Mouse (Mus musculus) left cerebral cortex, adult 11 months (tissue): ENCODE results near the gene Hcar2.

ENCODE experiments used
- DNase-seq: peaks from one replicate; pipeline ENCODE4 v3.0.0; 2022; ENCODE audit warnings: low spot score

Gene Hcar2

GRCm38 (mm10) chr5:123862374-123863350 is 2.6 kb downstream of the Hcar2 start:
- DNase-seq = no peak

- no peak for DNase-seq
Measured at GRCm38 (mm10) chr5:123858798-123859197, 6.5 kb downstream of the Hcar2 start.

DNA sequence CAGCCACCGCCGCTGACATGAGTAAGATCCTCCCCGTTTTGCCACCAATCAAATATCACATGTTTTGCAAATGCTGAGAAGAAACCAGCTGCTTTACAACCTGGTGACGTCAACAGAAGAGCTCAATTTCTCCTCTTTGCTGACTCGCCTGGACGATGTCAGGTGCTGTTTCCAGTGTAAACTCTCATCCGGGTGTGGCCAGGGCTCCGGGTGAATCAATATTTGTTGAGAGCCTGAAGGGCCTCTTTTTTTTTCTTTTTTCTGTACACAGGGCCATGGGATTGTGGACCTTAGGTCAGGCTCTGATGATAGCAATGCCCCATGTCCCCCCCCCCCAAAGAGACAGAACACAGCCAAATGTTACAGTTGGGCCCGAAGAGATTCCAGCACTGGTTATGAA is 10.8 kb downstream of the Hcar2 start:
- no peak for DNase-seq

- DNase-seq = no peak
Measured at GRCm38 (mm10) chr5:123853877-123854504, 11.3 kb downstream of the Hcar2 start.

DNA sequence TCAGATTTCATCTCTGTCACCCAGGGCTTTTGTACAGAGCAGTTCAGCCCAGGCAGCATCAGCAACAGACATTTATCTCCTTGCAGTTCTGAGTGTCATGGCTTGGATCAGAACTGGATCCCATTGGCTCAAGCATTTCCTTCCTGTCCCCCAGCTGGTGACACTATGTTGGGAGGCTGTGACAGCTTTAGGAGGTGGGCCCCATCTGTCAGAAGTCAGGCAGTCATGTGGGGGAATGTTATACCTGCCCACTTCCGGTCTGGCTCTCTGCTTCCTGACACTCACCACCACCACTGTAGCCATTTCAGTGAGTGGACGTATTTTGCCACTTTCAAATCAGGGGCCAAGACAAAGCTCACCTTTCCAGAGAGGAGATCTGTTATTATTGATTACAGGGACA is 13.9 kb downstream of the Hcar2 start:
- no peak for DNase-seq

DNA sequence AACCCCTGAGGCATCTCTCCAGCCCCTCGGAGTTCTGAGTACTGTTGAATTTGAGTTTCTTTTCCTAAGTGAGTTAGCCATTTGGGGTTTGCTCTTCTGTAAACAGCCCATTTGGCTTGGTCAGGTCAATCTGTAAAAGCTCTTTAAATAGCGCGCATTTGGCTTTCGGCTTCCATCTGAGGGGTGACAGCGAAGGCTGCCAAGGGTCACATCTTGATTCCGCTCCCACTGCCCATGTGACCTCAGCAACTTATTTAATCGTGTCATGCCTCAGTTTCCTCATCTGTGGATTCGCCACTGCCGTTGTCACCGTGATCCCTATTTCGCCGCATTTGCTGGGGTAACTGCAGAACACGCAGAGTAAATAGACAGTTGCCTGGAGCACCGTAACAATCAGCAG is 21.0 kb downstream of the Hcar2 start:
- no peak for DNase-seq

- no peak for DNase-seq
Measured at GRCm38 (mm10) chr5:123843816-123844215, 21.5 kb downstream of the Hcar2 start.

DNA sequence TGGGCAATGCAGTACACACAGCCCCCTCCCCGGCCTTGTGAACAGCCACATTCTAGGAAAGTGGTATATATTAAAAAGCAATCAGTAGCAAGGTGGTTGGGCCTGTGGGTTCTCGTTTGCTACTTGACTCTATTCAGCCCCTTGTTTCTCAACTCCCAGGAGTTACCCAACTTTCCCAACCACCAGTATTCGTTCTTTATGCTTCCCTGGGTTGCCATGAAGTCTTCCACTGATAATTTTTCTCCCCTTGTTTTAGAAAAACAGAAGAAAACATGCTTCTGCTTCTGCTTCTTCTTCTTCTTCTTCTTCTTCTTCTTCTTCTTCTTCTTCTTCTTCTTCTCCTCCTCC is 22.4 kb downstream of the Hcar2 start:
- no peak for DNase-seq

DNA sequence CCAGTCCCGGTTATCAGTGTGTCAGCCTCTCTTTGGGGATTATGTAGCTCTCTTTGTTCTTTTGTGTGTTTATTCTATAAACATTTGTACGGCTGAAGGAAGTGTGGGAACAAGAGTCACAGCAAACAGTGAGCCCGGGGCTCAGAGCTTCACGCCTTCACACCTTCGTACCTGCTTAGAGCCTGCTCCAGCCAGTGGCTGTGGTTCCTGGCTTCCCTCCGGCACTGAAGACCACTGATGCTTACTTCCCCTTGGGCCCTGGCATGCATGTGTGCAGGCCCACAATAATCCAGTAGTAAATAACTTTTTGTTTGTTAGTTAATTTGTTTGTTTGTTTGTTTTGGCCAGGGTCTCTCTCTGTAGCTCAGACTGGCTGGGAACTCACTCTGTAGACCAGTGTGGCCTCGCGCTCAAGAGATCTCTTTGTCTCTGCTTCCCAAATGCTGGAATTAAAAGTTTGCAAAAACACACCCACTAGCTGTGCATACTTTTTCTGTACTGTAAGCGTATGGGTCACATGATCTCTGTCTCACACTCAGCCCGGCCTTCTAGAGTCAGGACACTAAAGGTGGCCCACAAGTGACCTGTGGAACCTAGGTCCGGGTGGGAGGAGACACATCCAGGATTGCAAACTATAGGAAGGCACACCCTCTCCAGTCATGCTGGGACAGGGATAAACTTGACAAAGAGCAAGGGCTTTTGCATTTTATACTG is 22.9 kb downstream of the Hcar2 start:
- no peak for DNase-seq

DNA sequence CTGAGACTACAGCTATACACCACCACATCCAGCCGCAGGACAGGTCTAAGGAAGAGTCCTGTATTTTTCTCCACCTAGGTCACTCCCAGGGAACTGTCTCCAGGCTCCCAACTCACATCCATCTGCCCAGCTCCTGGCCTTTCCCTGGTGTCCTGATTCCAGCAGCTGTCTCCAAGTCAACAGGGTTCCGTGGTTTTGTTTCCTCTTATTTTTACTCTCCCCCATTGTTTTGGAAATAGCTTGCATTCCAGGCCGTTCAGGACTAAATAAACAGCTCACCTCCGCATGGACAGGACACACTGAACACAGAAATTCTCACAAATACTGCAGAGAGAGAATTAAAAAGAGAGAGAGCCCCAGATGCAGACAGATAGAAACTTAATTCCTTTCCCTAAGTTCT is 27.9 kb downstream of the Hcar2 start:
- no peak for DNase-seq

GRCm38 (mm10) chr5:123834836-123835235 is 30.5 kb downstream of the Hcar2 start:
- no peak for DNase-seq

- no peak for DNase-seq
Measured at GRCm38 (mm10) chr5:123832309-123832708, 33.0 kb downstream of the Hcar2 start.

- DNase-seq = no peak
Measured at GRCm38 (mm10) chr5:123827659-123828091, 37.6 kb downstream of the Hcar2 start.

DNA sequence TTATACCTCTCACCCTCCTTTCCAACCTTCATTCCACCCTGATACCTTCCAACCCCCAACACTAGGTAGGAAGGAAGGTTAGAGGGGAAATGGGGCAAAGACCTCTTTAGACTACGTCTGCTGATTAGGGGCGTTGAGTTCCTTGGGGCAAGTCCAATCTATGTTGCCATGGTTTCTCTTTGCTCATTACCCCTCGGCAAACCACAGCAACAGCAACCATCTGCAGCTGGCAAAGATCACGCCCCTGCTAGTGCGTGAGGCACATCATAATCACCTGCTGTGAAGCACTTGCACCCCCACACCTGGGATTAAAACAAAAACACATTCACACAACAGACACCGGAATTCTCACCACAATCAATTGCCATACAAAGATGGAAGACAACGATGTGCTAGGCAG is 42.6 kb downstream of the Hcar2 start:
- DNase-seq = no peak

- no peak for DNase-seq
Measured at GRCm38 (mm10) chr5:123821264-123821571, 44.1 kb downstream of the Hcar2 start.

DNA sequence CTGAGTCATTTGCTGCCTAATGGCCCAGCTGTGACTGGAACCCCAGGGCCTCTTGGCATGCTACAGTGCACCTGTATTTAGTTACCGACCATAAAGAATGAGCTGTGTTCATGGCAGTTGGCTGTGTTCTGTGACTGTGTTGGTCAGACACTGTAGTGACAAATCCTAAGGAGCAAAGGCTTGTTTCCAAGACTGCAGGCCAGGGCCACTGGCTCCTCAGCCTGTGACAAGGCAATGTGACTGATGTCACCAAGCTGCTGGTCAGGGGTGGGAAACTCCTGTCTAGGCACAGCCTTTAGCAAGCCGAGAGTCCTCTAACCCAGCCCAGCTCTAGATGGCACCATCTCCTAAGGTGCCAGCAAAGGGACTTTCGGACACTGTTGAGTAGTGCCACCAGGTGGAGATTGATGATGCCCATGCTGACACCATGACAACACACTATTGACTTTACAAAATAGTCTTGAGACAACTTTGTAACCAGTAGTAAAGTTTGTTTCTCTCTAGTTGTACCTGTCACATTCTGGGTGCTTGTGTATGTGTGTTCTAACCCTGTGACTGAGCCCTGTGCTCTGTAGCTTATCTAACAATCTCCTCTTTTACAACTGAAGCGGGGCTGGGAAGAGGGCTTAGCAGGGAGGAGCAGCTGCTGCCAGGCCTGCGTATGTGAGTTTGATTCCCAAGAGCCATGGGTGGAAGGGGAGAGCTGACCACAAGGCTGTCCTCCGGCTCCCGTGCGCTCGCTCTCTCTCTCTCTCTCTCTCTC is 44.6 kb downstream of the Hcar2 start:
- DNase-seq = no peak

GRCm38 (mm10) chr5:123818941-123819577 is 46.2 kb downstream of the Hcar2 start:
- DNase-seq = peak; percentile 55

- DNase-seq = no peak
Measured at GRCm38 (mm10) chr5:123816891-123817290, 48.4 kb downstream of the Hcar2 start.
